Mouse (Mus musculus) kidney, postnatal 0 days (tissue): ENCODE measurements around the gene Serpinb9. TPM values are rescaled to one million over a fixed set of nuclear protein-coding genes. Genes with fewer than 3 reads are reported as not detected.
A peak's percentile ranks its signal among the peaks of the same experiment; 100 is the strongest.

Source experiments
- ATAC-seq: fragments of 200-750 bp; cut with Nextera tagmentation; replicated peaks from 2 replicates; pipeline ENCODE4 v1.8.0; 2017; ENCODE audit warnings: low read depth, moderate number of reproducible peaks, moderate TSS enrichment, moderate library complexity; ENCODE audit not compliant: low FRiP score
- DNase-seq: peaks from one replicate; pipeline ENCODE4 v3.0.0-alpha.2; 2016; ENCODE audit warnings: low spot score
- H3K27ac ChIP-seq: fragments of 300-500 bp; sonication (generic); 2 replicates; pipeline ENCODE4 v1.5.1; 2014; ENCODE audit warnings: mild to moderate bottlenecking
- H3K27me3 ChIP-seq: fragments of 300-500 bp; sonication (generic); 2 replicates; pipeline ENCODE4 v1.6.1; 2014; ENCODE audit warnings: low read length, mixed read lengths; ENCODE audit not compliant: insufficient read depth
- H3K36me3 ChIP-seq: fragments of 300-500 bp; sonication (generic); 2 replicates; pipeline ENCODE4 v1.6.1; 2014; ENCODE audit warnings: low read length, mixed read lengths; ENCODE audit not compliant: insufficient read depth
- H3K4me1 ChIP-seq: fragments of 300-500 bp; sonication (generic); replicated peaks from 2 replicates; pipeline ENCODE4 v1.6.1; 2014; ENCODE audit warnings: antibody characterized with exemption, low read length, mixed read lengths; ENCODE audit not compliant: insufficient read depth
- H3K4me2 ChIP-seq: fragments of 300-500 bp; sonication (generic); 2 replicates; pipeline ENCODE4 v1.6.1; 2014; ENCODE audit warnings: mild to moderate bottlenecking, low read length, moderate library complexity, mixed read lengths
- H3K4me3 ChIP-seq: fragments of 300-500 bp; sonication (generic); replicated peaks from 2 replicates; pipeline ENCODE4 v1.5.1; 2014; ENCODE audit warnings: low read depth, low read length
- H3K9ac ChIP-seq: fragments of 300-500 bp; sonication (generic); 2 replicates; pipeline ENCODE4 v1.6.1; 2014; ENCODE audit warnings: low read depth, low read length
- H3K9me3 ChIP-seq: fragments of 300-500 bp; sonication (generic); replicated peaks from 2 replicates; pipeline ENCODE4 v1.6.1; 2016; ENCODE audit warnings: low read length, inconsistent platforms, mixed read lengths
- CTCF ChIP-seq: IDR thresholded peaks from 2 replicates; pipeline ENCODE4 v1.5.1; 2016; ENCODE audit warnings: antibody characterized with exemption, low read depth, mild to moderate bottlenecking, moderate library complexity
- WGBS: fragments of 180-500 bp; shearing (Covaris S2); extraction: QIAGEN DNeasy Blood & Tissue Kit; methylation state at CpG from one replicate; pipeline ENCODE4 v1.1.7; 2014; 5-methylcytosine and 5-hydroxymethylcytosine counted together
- polyA plus RNA-seq: library from polyadenylated mRNA; unstranded; fragments of >200 nt; fragmentation: Nextera tagmentation; extraction: Ambion mirVana; gene quantifications from 2 replicates; pipeline ENCODE4 v1.2.1, GENCODE M21; 2015

Serpinb9 gene
- polyA plus RNA-seq, 1 experiment from 2014 or later: 20.5 TPM

DNA sequence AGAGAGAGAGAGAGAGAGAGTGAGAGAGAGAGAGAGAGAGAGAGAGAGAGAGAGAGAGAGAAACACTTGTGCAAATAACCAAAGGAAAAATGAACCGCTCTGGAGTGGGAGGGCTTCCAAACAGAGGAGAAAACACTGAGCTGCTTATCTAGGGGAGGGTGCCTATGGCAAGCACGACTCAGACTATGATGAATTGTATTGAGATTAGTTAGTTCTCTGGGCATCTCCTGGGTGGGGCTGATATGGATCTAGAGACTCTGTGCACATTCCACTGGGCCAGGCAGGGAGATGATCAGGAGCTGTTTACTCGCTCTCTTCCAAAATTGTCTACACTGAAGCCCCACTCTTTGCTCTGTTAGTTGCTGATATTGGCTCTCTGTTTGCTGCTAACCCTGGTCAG, 48.6 kb downstream of the Serpinb9 start:
- Histone ChIP-seq H3K36me3 (no peaks in the 10 kb centered on the region), H3K27me3 (no peaks in the 10 kb centered on the region), H3K9ac (no peak overlapping the region), H3K4me1 (no peaks in the 10 kb centered on the region), H3K4me3 (no peak overlapping the region), H3K27ac (no peak overlapping the region), H3K9me3 (no peaks in the 10 kb centered on the region), H3K4me2 (no peak overlapping the region)
- 59% methylated on average over 3 of the region's 3 CpGs for WGBS
- no peak for TF ChIP-seq CTCF
- no peak for DNase-seq
- no peak for ATAC-seq

DNA sequence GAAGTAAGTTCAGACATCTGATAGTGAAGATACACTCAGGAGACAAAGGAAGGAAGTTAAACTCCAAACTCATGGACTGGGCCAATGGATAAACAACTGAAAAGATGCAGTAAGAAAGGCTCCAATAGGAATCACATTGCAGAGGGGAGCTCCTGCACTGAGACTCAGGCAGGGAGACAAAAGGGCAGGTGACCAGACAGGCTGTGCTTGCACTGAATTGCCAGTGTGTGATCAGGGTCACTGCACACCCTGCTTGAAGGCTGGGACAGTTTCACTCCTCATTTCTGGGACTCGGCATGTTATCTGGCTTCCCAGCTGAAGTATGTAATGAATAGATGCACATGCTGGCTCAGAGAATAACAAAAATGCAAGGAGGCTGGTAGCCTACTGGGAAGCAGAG, 60.0 kb downstream of the Serpinb9 start:
- Histone ChIP-seq H3K4me1 (no peaks in the 10 kb centered on the region), H3K27ac (no peak overlapping the region), H3K9ac (no peak overlapping the region), H3K4me2 (no peak overlapping the region), H3K36me3 (no peaks in the 10 kb centered on the region), H3K9me3 (no peaks in the 10 kb centered on the region), H3K4me3 (no peak overlapping the region), H3K27me3 (no peaks in the 10 kb centered on the region)
- 33% methylated on average over 1 of the region's 1 CpGs for WGBS
- 0 out of 2 replicates have a peak, but pooled peaks have one; percentile 52 for ATAC-seq
- no peak for TF ChIP-seq CTCF
- DNase-seq: peak; percentile 6

Other genes starting within 250 kb of the Serpinb9 start
- 0.03 and 0.12 TPM in 2 replicates for gene Mylk4, start 219.3 kb upstream of the Serpinb9 start, polyA plus RNA-seq
- gene Wrnip1, start 201.2 kb upstream of the Serpinb9 start, polyA plus RNA-seq: 19.4 and 25.8 TPM in 2 replicates
- not detected in 2 replicates for gene D930007J09Rik, start 200.4 kb upstream of the Serpinb9 start, polyA plus RNA-seq
- 18.5 and 18.7 TPM in 2 replicates for gene Serpinb1a, start 152.1 kb upstream of the Serpinb9 start, polyA plus RNA-seq
- not detected in 2 replicates for gene Serpinb1c, start 105.0 kb upstream of the Serpinb9 start, polyA plus RNA-seq
- gene Serpinb6b, start 38.0 kb upstream of the Serpinb9 start, polyA plus RNA-seq: 11.7 and 14.3 TPM in 2 replicates
- 0.16 and 0.26 TPM in 2 replicates for gene Serpinb9b, start 24.2 kb downstream of the Serpinb9 start, polyA plus RNA-seq
- gene Serpinb1b, start 75.3 kb downstream of the Serpinb9 start, polyA plus RNA-seq: not detected in 2 replicates
- gene Serpinb9c, start 156.5 kb downstream of the Serpinb9 start, polyA plus RNA-seq: not detected in 2 replicates
- gene Serpinb9d, start 189.7 kb downstream of the Serpinb9 start, polyA plus RNA-seq: not detected in 2 replicates
- not detected in 2 replicates for gene Serpinb9e, start 246.4 kb downstream of the Serpinb9 start, polyA plus RNA-seq